Mouse (Mus musculus) central nervous system, embryonic 14 days (tissue): ENCODE results near the gene Gm5861. TPM values are rescaled to one million over a fixed set of nuclear protein-coding genes. Genes with fewer than 3 reads are reported as not detected.

ENCODE experiments used
- polyA plus RNA-seq: library from polyadenylated mRNA; depleted of rRNA; stranded (reverse); fragments of >200 nt; gene quantifications from 2 replicates; pipeline ENCODE4 v1.2.3, GENCODE M21; 2012; rRNA removed

Gm5861 gene
- not detected in 2 replicates for polyA plus RNA-seq

GRCm38 (mm10) chr5:11182772-11183171 lies at the start of gene Gm5861:
TSS of gene Gm5861 (plus strand) at chr5:11183072.

Other genes starting within 250 kb of the Gm5861 start
- not detected in 2 replicates for gene Gm8871, start 235.3 kb upstream of the Gm5861 start, polyA plus RNA-seq
- gene Gm8857, start 235.3 kb upstream of the Gm5861 start, polyA plus RNA-seq = not detected in 2 replicates
- not detected in 2 replicates for gene Gm8879, start 55.4 kb upstream of the Gm5861 start, polyA plus RNA-seq
- not detected in 2 replicates for gene Gm8890, start 73.0 kb downstream of the Gm5861 start, polyA plus RNA-seq
- not detected in 2 replicates for gene Speer1, start 158.4 kb downstream of the Gm5861 start, polyA plus RNA-seq
- not detected in 2 replicates for gene Gm8897, start 233.3 kb downstream of the Gm5861 start, polyA plus RNA-seq